Mouse (Mus musculus) heart, embryonic 14.5 days (tissue): ENCODE measurements around the gene Ppp2r1b. TPM values are rescaled to one million over a fixed set of nuclear protein-coding genes. Genes with fewer than 3 reads are reported as not detected.

Experiments
- ATAC-seq: fragments of 200-750 bp; cut with Nextera tagmentation; 2 replicates; pipeline ENCODE4 v1.8.0; 2017; ENCODE audit warnings: low read depth, moderate TSS enrichment; ENCODE audit not compliant: insufficient number of reproducible peaks, insufficient read depth, low FRiP score
- H3K27ac ChIP-seq, 2 experiments: fragments of 200-500 bp in 1 of 2; fragments of 300-500 bp in 1 of 2; sonication (generic) in 1 of 2; replicated peaks in 1 of 2; 2 replicates each; pipeline ENCODE4 v1.5.1; 2012 to 2014; ENCODE audit warnings: low read depth in 2 of 2, low read length in 2 of 2, control low read depth in 1 of 2, mild to moderate bottlenecking in 1 of 2, mixed read lengths in 1 of 2; ENCODE audit not compliant: control insufficient read depth in 1 of 2, insufficient read depth in 1 of 2
- H3K27me3 ChIP-seq: fragments of 300-500 bp; sonication (generic); 2 replicates; pipeline ENCODE4 v1.6.1; 2014; ENCODE audit warnings: mild to moderate bottlenecking, low read length, control low read depth; ENCODE audit not compliant: control insufficient read depth, insufficient read depth
- H3K36me3 ChIP-seq: fragments of 300-500 bp; sonication (generic); 2 replicates; pipeline ENCODE4 v1.6.1; 2014; ENCODE audit warnings: mild to moderate bottlenecking, control low read depth, low read length, mixed read lengths; ENCODE audit not compliant: control insufficient read depth, insufficient read depth
- H3K4me1 ChIP-seq, 2 experiments: fragments of 200-500 bp in 1 of 2; fragments of 300-500 bp in 1 of 2; sonication (generic) in 1 of 2; 2 replicates each; pipeline ENCODE4 v1.6.1; 2012 to 2014; ENCODE audit warnings: low read length in 2 of 2, control low read depth in 1 of 2, mixed read lengths in 1 of 2; ENCODE audit not compliant: control insufficient read depth in 2 of 2, insufficient read depth in 2 of 2
- H3K4me2 ChIP-seq: fragments of 300-500 bp; sonication (generic); 2 replicates; pipeline ENCODE4 v1.6.1; 2014; ENCODE audit warnings: mild to moderate bottlenecking, low read length
- H3K4me3 ChIP-seq, 2 experiments: fragments of 200-500 bp in 1 of 2; fragments of 300-500 bp in 1 of 2; sonication (generic) in 1 of 2; 2 replicates each; pipeline ENCODE4 v1.5.1; 2012 to 2014; ENCODE audit warnings: low read length in 2 of 2, mild to moderate bottlenecking in 2 of 2, control low read depth in 1 of 2, low read depth in 1 of 2, moderate library complexity in 1 of 2; ENCODE audit not compliant: control insufficient read depth in 1 of 2, insufficient read depth in 1 of 2
- H3K9ac ChIP-seq: fragments of 300-500 bp; sonication (generic); 2 replicates; pipeline ENCODE4 v1.6.1; 2014; ENCODE audit warnings: mild to moderate bottlenecking, low read length
- H3K9me3 ChIP-seq: fragments of 300-500 bp; sonication (generic); 2 replicates; pipeline ENCODE4 v1.6.1; 2016; ENCODE audit warnings: low read length, control low read depth; ENCODE audit not compliant: control insufficient read depth
- WGBS: fragments of 180-500 bp; shearing (Covaris S2); extraction: QIAGEN DNeasy Blood & Tissue Kit; methylation state at CpG from one replicate; pipeline ENCODE4 v1.1.7; 2014; 5-methylcytosine and 5-hydroxymethylcytosine counted together
- polyA plus RNA-seq: library from polyadenylated mRNA; unstranded; fragments of >200 nt; fragmentation: Nextera tagmentation; extraction: Ambion mirVana; gene quantifications from 2 replicates; pipeline ENCODE4 v1.2.1, GENCODE M21; 2014

Gene Ppp2r1b
- polyA plus RNA-seq, 1 experiment from 2014 or later = 38.8 TPM

GRCm38 (mm10) chr9:50811187-50811586, 33.9 kb upstream of the Ppp2r1b start:
- peaks cover 3 to 5% of the 10 kb centered on the region in 2 experiments; a peak in 3 of 4 replicates for H3K4me1 ChIP-seq
- peaks cover 71% of the 10 kb centered on the region for H3K36me3 ChIP-seq
- H3K9ac ChIP-seq = no peak overlapping the region
- H3K27ac ChIP-seq = no peak overlapping the region
- no peaks in the 10 kb centered on the region for H3K27me3 ChIP-seq
- H3K4me2 ChIP-seq = no peak overlapping the region
- ATAC-seq = no peak
- H3K9me3 ChIP-seq = no peaks in the 10 kb centered on the region
- H3K4me3 ChIP-seq = no peak overlapping the region
- 62% methylated on average over 7 of the region's 7 CpGs for WGBS

DNA sequence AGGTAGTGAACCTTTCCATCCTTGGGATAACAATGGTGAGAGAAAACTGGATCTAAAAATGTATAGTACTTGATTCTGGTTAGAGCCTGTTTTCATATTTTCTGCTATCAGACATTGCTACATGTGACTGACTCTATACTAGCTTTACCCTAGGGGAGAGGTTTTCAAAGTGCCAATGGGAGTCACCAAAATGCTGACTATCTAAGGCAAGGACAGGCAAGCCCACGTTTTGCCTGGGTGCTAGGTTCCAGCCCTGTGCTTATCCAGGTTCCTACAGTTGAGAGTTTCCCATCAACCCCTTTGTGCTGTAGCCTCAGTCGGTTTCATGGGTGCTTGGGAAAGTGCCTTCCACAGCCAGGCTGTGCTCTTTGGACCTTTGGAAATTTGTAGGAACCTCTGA, 33.4 kb upstream of the Ppp2r1b start:
- Histone ChIP-seq H3K27ac (no peak overlapping the region), H3K4me2 (no peak overlapping the region), H3K36me3 (peaks cover 72% of the 10 kb centered on the region), H3K4me3 (no peak overlapping the region), H3K27me3 (no peaks in the 10 kb centered on the region), H3K9me3 (no peaks in the 10 kb centered on the region), H3K4me1 (peaks cover 3 to 5% of the 10 kb centered on the region in 2 experiments; a peak in 3 of 4 replicates), H3K9ac (no peak overlapping the region)
- no peak for ATAC-seq
- WGBS = 73% methylated on average over 2 of the region's 2 CpGs

- Histone ChIP-seq H3K9me3 (no peaks in the 10 kb centered on the region), H3K27me3 (no peaks in the 10 kb centered on the region), H3K4me2 (no peak overlapping the region), H3K36me3 (peaks cover 67% of the 10 kb centered on the region), H3K4me3 (no peak overlapping the region), H3K4me1 (peaks cover 3 to 5% of the 10 kb centered on the region in 2 experiments; a peak in 3 of 4 replicates), H3K27ac (no peak overlapping the region), H3K9ac (no peak overlapping the region)
- WGBS = 89% methylated on average over 5 of the region's 5 CpGs
- no peak for ATAC-seq
Observed at GRCm38 (mm10) chr9:50813796-50814195, 31.3 kb upstream of the Ppp2r1b start.

DNA sequence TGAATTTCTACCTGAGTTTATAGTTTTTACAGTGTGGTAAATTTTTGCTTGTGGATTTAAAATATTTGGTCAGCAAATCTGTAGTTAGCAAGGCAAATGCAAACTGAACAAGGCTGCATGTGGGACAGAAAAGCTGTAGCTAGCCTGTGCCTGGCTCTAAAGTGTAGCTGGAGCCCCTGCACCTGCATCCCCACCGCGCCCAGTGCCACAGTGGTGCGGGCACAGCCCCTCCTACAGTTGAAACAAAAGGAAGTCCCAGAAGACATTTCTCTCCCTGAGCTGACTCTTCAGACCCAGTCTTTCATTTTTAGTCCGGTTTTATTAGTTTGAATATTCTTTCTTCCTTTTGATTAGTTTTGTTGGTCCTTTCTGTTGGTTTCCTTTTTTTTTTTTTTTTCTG, 29.4 kb upstream of the Ppp2r1b start:
- ATAC-seq = no peak
- no peak overlapping the region for H3K27ac ChIP-seq
- H3K27me3 ChIP-seq = no peaks in the 10 kb centered on the region
- no peak overlapping the region for H3K4me3 ChIP-seq
- no peak overlapping the region for H3K9ac ChIP-seq
- H3K4me1 ChIP-seq = peaks cover 3 to 5% of the 10 kb centered on the region in 2 experiments; a peak in 3 of 4 replicates
- no peak overlapping the region for H3K4me2 ChIP-seq
- peaks cover 60% of the 10 kb centered on the region for H3K36me3 ChIP-seq
- 98% methylated on average over 4 of the region's 4 CpGs for WGBS
- no peaks in the 10 kb centered on the region for H3K9me3 ChIP-seq

DNA sequence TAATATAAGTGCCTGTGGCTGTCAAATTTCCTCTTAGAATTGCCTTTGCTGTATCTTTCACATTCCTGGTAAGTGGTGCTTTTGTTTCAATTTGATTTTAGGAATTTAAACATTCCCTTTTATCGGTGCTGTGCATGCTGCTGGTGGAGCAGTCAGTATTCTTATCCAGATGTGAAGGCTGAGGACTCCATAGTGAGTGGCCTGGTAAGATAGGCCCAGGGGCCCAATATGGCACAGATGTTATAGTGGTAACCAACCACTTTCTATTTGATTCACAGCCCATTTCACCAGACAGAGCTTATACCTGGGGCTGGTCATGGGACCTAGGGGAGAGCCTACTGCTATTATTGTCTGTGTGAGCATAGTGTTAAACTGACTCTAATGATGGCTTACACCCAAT, 28.6 kb upstream of the Ppp2r1b start:
- Histone ChIP-seq H3K9me3 (no peaks in the 10 kb centered on the region), H3K4me2 (no peak overlapping the region), H3K4me3 (no peak overlapping the region), H3K27me3 (no peaks in the 10 kb centered on the region), H3K9ac (no peak overlapping the region), H3K27ac (no peak overlapping the region), H3K36me3 (peaks cover 57% of the 10 kb centered on the region), H3K4me1 (0 out of 4 replicates have a peak, but pooled peaks cover 0 to under 1% of the 10 kb centered on the region in 2 experiments)
- ATAC-seq = no peak
- 100% methylated on average over 1 of the region's 1 CpGs for WGBS

GRCm38 (mm10) chr9:50818050-50818449, 27.1 kb upstream of the Ppp2r1b start:
- H3K4me2 ChIP-seq = no peak overlapping the region
- ATAC-seq = no peak
- H3K4me1 ChIP-seq = no peaks in the 10 kb centered on the region
- no peak overlapping the region for H3K9ac ChIP-seq
- H3K4me3 ChIP-seq = no peak overlapping the region
- H3K27ac ChIP-seq = no peak overlapping the region
- H3K9me3 ChIP-seq = no peaks in the 10 kb centered on the region
- 81% methylated on average over 6 of the region's 6 CpGs for WGBS
- peaks cover 52% of the 10 kb centered on the region for H3K36me3 ChIP-seq
- no peaks in the 10 kb centered on the region for H3K27me3 ChIP-seq

- no peak overlapping the region for H3K4me2 ChIP-seq
- no peaks in the 10 kb centered on the region for H3K4me1 ChIP-seq
- H3K4me3 ChIP-seq = no peak overlapping the region
- peaks cover 50% of the 10 kb centered on the region for H3K36me3 ChIP-seq
- H3K9me3 ChIP-seq = no peaks in the 10 kb centered on the region
- no peak for ATAC-seq
- 90% methylated on average over 6 of the region's 6 CpGs for WGBS
- no peaks in the 10 kb centered on the region for H3K27me3 ChIP-seq
- H3K27ac ChIP-seq = no peak overlapping the region
- H3K9ac ChIP-seq = no peak overlapping the region
Observed at GRCm38 (mm10) chr9:50819716-50820115, 25.4 kb upstream of the Ppp2r1b start.

GRCm38 (mm10) chr9:50821651-50822050, 23.4 kb upstream of the Ppp2r1b start:
- 95% methylated on average over 6 of the region's 6 CpGs for WGBS
- H3K9ac ChIP-seq = no peak overlapping the region
- no peaks in the 10 kb centered on the region for H3K27me3 ChIP-seq
- H3K4me3 ChIP-seq = no peak overlapping the region
- no peaks in the 10 kb centered on the region for H3K9me3 ChIP-seq
- no peak overlapping the region for H3K4me2 ChIP-seq
- no peak overlapping the region for H3K27ac ChIP-seq
- peaks cover 46% of the 10 kb centered on the region for H3K36me3 ChIP-seq
- no peak for ATAC-seq
- H3K4me1 ChIP-seq = no peaks in the 10 kb centered on the region
